Mouse (Mus musculus) cortical plate, adult 2 months (tissue): ENCODE measurements around the gene Khdc1c.

Experiments
- CTCF ChIP-seq: fragments of 200-500 bp; IDR thresholded peaks from 2 replicates; pipeline ENCODE4 v1.5.1; 2011; ENCODE audit warnings: mild to moderate bottlenecking, control low read depth, low read length; ENCODE audit not compliant: insufficient read depth; ENCODE audit errors: extremely low read depth
- POLR2A ChIP-seq: fragments of 200-500 bp; IDR thresholded peaks from 2 replicates; pipeline ENCODE4 v1.6.1; 2011; ENCODE audit warnings: mild to moderate bottlenecking, low read length, control low read depth; ENCODE audit not compliant: insufficient read depth; ENCODE audit errors: extremely low read depth

DNA sequence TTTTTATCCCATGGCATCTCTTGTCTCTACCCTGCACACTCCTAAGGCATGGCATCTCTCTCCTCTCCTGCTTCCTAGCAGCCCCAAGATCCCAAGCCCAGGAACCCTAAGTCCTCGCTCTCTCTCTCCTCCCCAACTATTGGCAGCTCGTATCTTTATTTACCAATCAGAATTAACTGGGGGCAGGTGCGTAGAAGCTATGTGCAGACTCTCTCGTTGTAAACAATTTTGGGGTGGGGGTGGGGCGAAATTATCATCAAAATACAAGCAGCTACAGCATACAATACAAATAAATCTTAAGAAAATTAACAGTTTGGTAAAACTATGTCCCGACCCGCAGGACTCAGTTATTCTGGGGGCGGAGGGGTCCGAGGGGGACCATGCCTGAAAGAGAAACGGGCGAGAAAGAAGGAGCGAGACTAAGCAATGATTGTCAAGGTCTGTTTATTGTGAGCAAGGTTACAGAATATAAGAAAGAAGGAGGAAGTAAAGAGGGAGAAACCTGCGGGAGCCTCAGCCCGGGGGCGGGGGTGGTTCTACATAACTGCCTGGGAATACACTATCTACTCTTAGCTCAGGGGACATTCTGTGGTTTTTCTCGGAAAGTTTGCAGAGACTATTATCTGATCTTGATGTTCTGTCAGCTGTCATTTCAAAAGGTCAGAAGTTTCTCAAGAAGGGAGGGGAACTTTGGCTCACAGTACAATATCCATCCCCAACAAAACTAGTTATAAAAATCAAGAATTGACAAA is 34.7 kb upstream of the Khdc1c start:
- TF ChIP-seq POLR2A (no peak), CTCF (no peak)
